Mouse (Mus musculus) stomach, postnatal 0 days (tissue): Measurements from ENCODE around the gene Smad1. TPM values are rescaled to one million over a fixed set of nuclear protein-coding genes. Genes with fewer than 3 reads are reported as not detected.

Experiments used
- ATAC-seq: fragments of 200-750 bp; cut with Nextera tagmentation; 2 replicates; pipeline ENCODE4 v1.8.0; 2017; ENCODE audit not compliant: low FRiP score, low TSS enrichment
- DNase-seq: peaks from one replicate; pipeline ENCODE4 v3.0.0-alpha.2; 2016; ENCODE audit warnings: low spot score
- H3K27ac ChIP-seq: fragments of 300-500 bp; sonication (generic); replicated peaks from 2 replicates; pipeline ENCODE4 v1.5.1; 2014; ENCODE audit warnings: mild to moderate bottlenecking, control low read depth
- H3K27me3 ChIP-seq: fragments of 300-500 bp; sonication (generic); 2 replicates; pipeline ENCODE4 v1.6.1; 2014; ENCODE audit warnings: low read length; ENCODE audit not compliant: control insufficient read depth, insufficient read depth
- H3K36me3 ChIP-seq: fragments of 300-500 bp; sonication (generic); 2 replicates; pipeline ENCODE4 v1.6.1; 2014; ENCODE audit warnings: low read length, mixed read lengths; ENCODE audit not compliant: control insufficient read depth, insufficient read depth
- H3K4me1 ChIP-seq: fragments of 300-500 bp; sonication (generic); replicated peaks from 2 replicates; pipeline ENCODE4 v1.6.1; 2014; ENCODE audit warnings: antibody characterized with exemption; ENCODE audit not compliant: control insufficient read depth, insufficient read depth
- H3K4me2 ChIP-seq: fragments of 300-500 bp; sonication (generic); replicated peaks from 2 replicates; pipeline ENCODE4 v1.6.1; 2014; ENCODE audit warnings: low read depth, mild to moderate bottlenecking, control low read depth, moderate library complexity
- H3K4me3 ChIP-seq: fragments of 300-500 bp; sonication (generic); 2 replicates; pipeline ENCODE4 v1.5.1; 2014; ENCODE audit warnings: low read depth, low read length, control low read depth
- H3K9ac ChIP-seq: fragments of 300-500 bp; sonication (generic); 2 replicates; pipeline ENCODE4 v1.6.1; 2014; ENCODE audit warnings: mild to moderate bottlenecking, low read length, control low read depth, mixed read lengths
- H3K9me3 ChIP-seq: fragments of 300-500 bp; sonication (generic); 2 replicates; pipeline ENCODE4 v1.6.1; 2016; ENCODE audit warnings: low read length; ENCODE audit not compliant: control insufficient read depth
- CTCF ChIP-seq: IDR thresholded peaks from 2 replicates; pipeline ENCODE4 v1.5.1; 2016; ENCODE audit warnings: antibody characterized with exemption, low read depth, mild to moderate bottlenecking, moderate library complexity
- EP300 ChIP-seq: optimal IDR thresholded peaks from 2 replicates; pipeline ENCODE3; 2016; ENCODE audit warnings: antibody characterized with exemption
- WGBS: fragments of 180-500 bp; shearing (Covaris S2); extraction: QIAGEN DNeasy Blood & Tissue Kit; methylation state at CpG from one replicate; pipeline ENCODE4 v1.1.7; 2014; 5-methylcytosine and 5-hydroxymethylcytosine counted together
- polyA plus RNA-seq: library from polyadenylated mRNA; unstranded; fragments of >200 nt; fragmentation: Nextera tagmentation; extraction: Ambion mirVana; gene quantifications from 2 replicates; pipeline ENCODE4 v1.2.1, GENCODE M21; 2015

The Smad1 gene
- polyA plus RNA-seq, 1 experiment from 2014 or later: 25.9 TPM

DNA sequence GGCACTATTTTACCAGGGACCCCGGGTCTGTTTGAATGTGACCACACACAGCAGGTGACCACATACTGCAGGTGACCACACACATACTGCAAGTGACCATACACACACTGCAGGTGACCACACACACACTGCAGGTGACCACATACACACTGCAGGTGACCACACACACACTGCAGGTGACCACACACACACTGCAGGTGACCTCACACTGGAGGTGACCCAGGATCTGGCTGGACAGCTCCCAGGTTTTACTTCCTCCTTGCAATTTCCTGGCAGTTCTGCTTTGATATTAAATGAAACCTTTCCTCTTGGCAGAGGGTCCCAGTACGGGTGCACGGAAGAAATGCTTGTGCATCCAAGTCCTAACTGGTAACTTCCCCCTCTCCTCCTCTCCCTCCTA, 75.3 kb downstream of the Smad1 start:
- Histone ChIP-seq H3K9ac (no peak overlapping the region), H3K36me3 (no peaks in the 10 kb centered on the region), H3K4me3 (no peak overlapping the region), H3K4me2 (no peak overlapping the region), H3K9me3 (no peaks in the 10 kb centered on the region), H3K27ac (no peak overlapping the region), H3K27me3 (no peaks in the 10 kb centered on the region), H3K4me1 (no peaks in the 10 kb centered on the region)
- no peak for TF ChIP-seq EP300
- TF ChIP-seq CTCF: no peak
- WGBS: 47% methylated on average over 3 of the region's 3 CpGs
- no peak for DNase-seq
- 0 out of 2 replicates have a peak, but pooled peaks have one; percentile 24 for ATAC-seq

GRCm38 (mm10) chr8:79323121-79323520, 76.2 kb downstream of the Smad1 start:
- no peaks in the 10 kb centered on the region for H3K36me3 ChIP-seq
- DNase-seq: no peak
- no peaks in the 10 kb centered on the region for H3K9me3 ChIP-seq
- H3K9ac ChIP-seq: no peak overlapping the region
- H3K4me1 ChIP-seq: no peaks in the 10 kb centered on the region
- no peaks in the 10 kb centered on the region for H3K27me3 ChIP-seq
- TF ChIP-seq EP300 (no peak), CTCF (no peak)
- H3K4me2 ChIP-seq: no peak overlapping the region
- no peak overlapping the region for H3K4me3 ChIP-seq
- WGBS: 56% methylated on average over 7 of the region's 7 CpGs
- no peak for ATAC-seq
- no peak overlapping the region for H3K27ac ChIP-seq

DNA sequence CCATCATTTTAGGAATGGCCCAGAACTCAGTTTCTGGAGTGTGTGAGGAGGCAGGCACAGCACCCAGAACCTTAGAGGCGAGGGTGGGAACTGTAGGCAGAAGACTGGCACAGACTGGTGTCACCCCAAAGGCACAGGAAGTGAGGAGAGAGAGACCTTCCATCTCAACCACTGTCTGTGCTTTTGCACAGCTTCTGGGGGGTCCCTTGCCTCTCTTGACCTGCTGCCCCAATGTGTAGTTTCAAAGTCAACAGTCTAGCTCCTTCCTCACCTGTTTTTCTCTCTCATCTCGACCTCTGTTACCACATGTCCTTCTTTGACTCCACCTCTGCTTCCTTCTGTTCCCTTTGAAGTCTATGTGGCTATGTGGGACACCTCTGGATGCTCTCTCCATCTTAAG, 88.5 kb downstream of the Smad1 start:
- WGBS: 72% methylated on average over 2 of the region's 2 CpGs

GRCm38 (mm10) chr8:79305941-79306340, 93.4 kb downstream of the Smad1 start:
- Histone ChIP-seq H3K4me3 (no peak overlapping the region), H3K27ac (no peak overlapping the region), H3K9ac (no peak overlapping the region), H3K4me1 (no peaks in the 10 kb centered on the region), H3K36me3 (no peaks in the 10 kb centered on the region), H3K4me2 (no peak overlapping the region), H3K27me3 (no peaks in the 10 kb centered on the region), H3K9me3 (no peaks in the 10 kb centered on the region)
- DNase-seq (no peak), ATAC-seq (no peak)
- TF ChIP-seq CTCF: no peak
- no peak for TF ChIP-seq EP300
- WGBS: 75% methylated on average over 5 of the region's 5 CpGs

More for the DNA sequence above, 88.5 kb downstream of the Smad1 start:
- Histone ChIP-seq H3K9me3 (no peaks in the 10 kb centered on the region), H3K36me3 (no peaks in the 10 kb centered on the region), H3K4me3 (no peak overlapping the region), H3K27ac (no peak overlapping the region), H3K4me2 (no peak overlapping the region), H3K27me3 (no peaks in the 10 kb centered on the region), H3K9ac (no peak overlapping the region), H3K4me1 (no peaks in the 10 kb centered on the region)
- no peak for ATAC-seq
- no peak for TF ChIP-seq EP300
- TF ChIP-seq CTCF: no peak
- no peak for DNase-seq

DNA sequence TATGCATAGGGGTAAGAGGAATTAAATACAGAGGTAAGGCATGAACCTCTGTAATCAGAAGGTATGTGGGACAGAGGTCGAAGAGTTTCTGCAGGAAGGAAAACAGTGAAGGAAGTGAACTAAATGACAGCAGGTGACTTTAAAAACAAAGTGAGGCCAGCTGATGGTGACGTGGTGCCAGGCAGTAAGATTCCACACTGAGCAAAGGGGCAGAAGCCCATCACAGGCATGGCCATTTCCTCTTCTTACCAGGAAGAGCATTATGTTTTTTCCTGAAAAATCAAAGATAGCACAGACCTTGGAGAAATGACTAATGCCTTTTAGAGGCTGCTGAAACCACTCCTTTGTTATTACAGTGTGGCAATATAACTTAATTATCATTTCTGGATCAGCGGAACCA, 97.8 kb downstream of the Smad1 start:
- ATAC-seq (peak; percentile 96), DNase-seq (peak; percentile 56)
- 57% methylated on average over 3 of the region's 3 CpGs for WGBS
- no peaks in the 10 kb centered on the region for H3K27me3 ChIP-seq
- no peak overlapping the region for H3K4me2 ChIP-seq
- no peak overlapping the region for H3K4me3 ChIP-seq
- H3K9ac ChIP-seq: no peak overlapping the region
- TF ChIP-seq CTCF (no peak), EP300 (no peak)
- H3K27ac ChIP-seq: no peak overlapping the region
- H3K4me1 ChIP-seq: no peaks in the 10 kb centered on the region
- no peaks in the 10 kb centered on the region for H3K36me3 ChIP-seq
- H3K9me3 ChIP-seq: no peaks in the 10 kb centered on the region

DNA sequence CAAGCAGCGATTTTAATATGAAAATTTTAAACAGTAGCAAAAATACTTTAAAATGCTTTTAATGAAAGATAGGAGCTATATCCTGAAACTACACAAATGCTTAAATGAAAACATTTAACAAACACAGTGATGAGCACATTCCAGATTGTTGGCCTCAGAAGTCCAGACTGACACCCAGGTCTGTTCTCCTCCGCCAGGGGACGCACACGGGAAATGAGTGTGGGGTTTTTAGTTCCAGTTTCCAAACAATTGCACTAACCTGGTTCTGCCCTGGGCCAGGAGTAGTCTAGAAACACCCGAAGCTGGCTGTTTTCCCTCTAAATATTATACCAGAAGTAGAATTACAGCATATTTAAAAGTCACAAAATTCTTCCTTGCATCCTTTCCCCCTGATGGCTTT, 99.6 kb downstream of the Smad1 start:
- DNase-seq: no peak
- ATAC-seq: no peak
- TF ChIP-seq CTCF: peak; percentile 56
- no peak for TF ChIP-seq EP300
- 69% methylated on average over 5 of the region's 5 CpGs for WGBS
- Histone ChIP-seq H3K4me3 (no peak overlapping the region), H3K4me2 (no peak overlapping the region), H3K36me3 (no peaks in the 10 kb centered on the region), H3K27ac (no peak overlapping the region), H3K9me3 (no peaks in the 10 kb centered on the region), H3K4me1 (no peaks in the 10 kb centered on the region), H3K9ac (no peak overlapping the region), H3K27me3 (no peaks in the 10 kb centered on the region)
